Mouse (Mus musculus) hindbrain, embryonic 15.5 days (tissue): ENCODE data around the gene Gmfg. TPM values are rescaled to one million over a fixed set of nuclear protein-coding genes. Genes with fewer than 3 reads are reported as not detected.

Experiments used
- ATAC-seq: fragments of 200-750 bp; cut with Nextera tagmentation; 2 replicates; pipeline ENCODE4 v1.8.0; 2017; ENCODE audit warnings: low read depth, moderate number of reproducible peaks, moderate TSS enrichment; ENCODE audit not compliant: low FRiP score
- H3K27ac ChIP-seq: fragments of 300-500 bp; sonication (generic); replicated peaks from 2 replicates; pipeline ENCODE4 v1.5.1; 2015; ENCODE audit warnings: mild to moderate bottlenecking, inconsistent platforms
- H3K27me3 ChIP-seq: fragments of 300-500 bp; sonication (generic); 2 replicates; pipeline ENCODE4 v1.6.1; 2015; ENCODE audit warnings: control low read depth, inconsistent platforms
- H3K36me3 ChIP-seq: fragments of 300-500 bp; sonication (generic); 2 replicates; pipeline ENCODE4 v1.6.1; 2015; ENCODE audit warnings: control low read depth, inconsistent platforms
- H3K4me1 ChIP-seq: fragments of 300-500 bp; sonication (generic); replicated peaks from 2 replicates; pipeline ENCODE4 v1.6.1; 2015; ENCODE audit warnings: control low read depth, inconsistent platforms
- H3K4me2 ChIP-seq: fragments of 300-500 bp; sonication (generic); 2 replicates; pipeline ENCODE4 v1.6.1; 2015; ENCODE audit warnings: moderate library complexity, mild to moderate bottlenecking, inconsistent platforms
- H3K4me3 ChIP-seq: fragments of 300-500 bp; sonication (generic); 2 replicates; pipeline ENCODE4 v1.5.1; 2015; ENCODE audit warnings: mild to moderate bottlenecking, inconsistent platforms
- H3K9ac ChIP-seq: fragments of 300-500 bp; sonication (generic); 2 replicates; pipeline ENCODE4 v1.6.1; 2015; ENCODE audit warnings: inconsistent platforms
- H3K9me3 ChIP-seq: fragments of 300-500 bp; sonication (generic); 2 replicates; pipeline ENCODE4 v1.6.1; 2016; ENCODE audit warnings: control low read depth, inconsistent platforms
- WGBS: fragments of 180-500 bp; shearing (Covaris S2); methylation state at CpG from one replicate; pipeline ENCODE4 v1.1.7; 2015; 5-methylcytosine and 5-hydroxymethylcytosine counted together
- polyA plus RNA-seq: library from polyadenylated mRNA; unstranded; fragments of >200 nt; fragmentation: Nextera tagmentation; extraction: Ambion mirVana; gene quantifications from 2 replicates; pipeline ENCODE4 v1.2.1, GENCODE M21; 2015

The Gmfg gene
- polyA plus RNA-seq, 1 experiment from 2014 or later, result 4.1 TPM

DNA sequence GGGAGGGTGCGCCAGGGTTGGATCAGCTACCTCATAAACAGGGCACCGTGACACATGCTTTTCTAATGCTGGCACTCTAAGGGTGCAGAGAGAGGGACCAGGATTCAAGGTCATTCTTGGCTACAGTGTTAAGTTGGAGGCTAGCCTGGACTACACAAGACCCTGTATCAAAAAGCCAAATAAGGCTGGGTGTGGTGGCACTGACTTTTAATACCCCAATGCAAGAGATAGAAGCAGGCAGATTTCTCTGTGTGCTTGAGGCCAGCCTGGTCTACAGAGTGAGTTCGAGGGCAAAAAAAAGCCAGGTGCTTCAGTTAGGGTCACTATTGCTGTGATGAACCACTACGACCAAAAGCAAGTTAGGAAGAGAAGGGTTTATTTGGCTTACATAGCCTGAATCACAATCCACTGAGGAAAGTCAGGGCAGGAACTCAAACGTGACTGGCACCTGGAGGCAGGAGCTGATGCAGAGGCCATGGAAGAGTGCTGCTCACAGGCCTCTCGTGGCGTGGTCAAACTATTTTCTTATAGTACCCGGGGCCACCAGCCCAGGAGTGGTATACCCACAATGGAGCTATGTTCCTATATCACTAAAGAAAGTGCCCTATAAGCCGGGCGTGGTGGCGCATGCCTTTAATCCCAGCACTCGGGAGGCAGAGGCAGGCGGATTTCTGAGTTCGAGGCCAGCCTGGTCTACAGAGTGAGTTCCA is 4.7 kb downstream of the Gmfg start:
- no peak overlapping the region for H3K4me2 ChIP-seq
- H3K4me3 ChIP-seq, result no peak overlapping the region
- H3K27me3 ChIP-seq, result peaks cover 5% of the 10 kb centered on the region; the same call in 1 of the 2 replicates
- H3K9me3 ChIP-seq, result no peaks in the 10 kb centered on the region
- H3K27ac ChIP-seq, result no peak overlapping the region
- no peak overlapping the region for H3K9ac ChIP-seq
- H3K4me1 ChIP-seq, result peaks cover 8% of the 10 kb centered on the region
- 94% methylated on average over 13 of the region's 14 CpGs for WGBS
- H3K36me3 ChIP-seq, result no peaks in the 10 kb centered on the region
- no peak for ATAC-seq

DNA sequence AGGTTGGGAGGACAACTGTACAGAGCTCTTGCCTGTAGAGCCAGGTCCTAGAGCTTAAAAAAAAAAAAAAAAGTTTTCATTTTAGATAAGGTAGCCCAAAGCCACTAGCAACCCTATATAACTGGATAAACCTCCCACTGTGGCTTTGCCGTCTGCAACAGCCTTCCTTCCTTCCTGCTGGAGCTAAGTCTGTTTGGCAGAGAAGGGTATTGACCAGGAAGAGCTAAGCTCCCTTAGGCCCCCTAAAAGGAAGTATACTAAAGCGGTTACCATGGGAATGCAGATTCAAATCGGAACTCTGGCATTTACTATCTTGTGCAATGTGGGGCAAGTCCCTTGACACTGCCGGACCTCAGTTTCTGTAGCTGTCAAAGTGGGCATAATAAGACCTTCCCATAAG is 5.4 kb downstream of the Gmfg start:
- no peaks in the 10 kb centered on the region for H3K9me3 ChIP-seq
- no peak overlapping the region for H3K27ac ChIP-seq
- 47% methylated on average over 4 of the region's 4 CpGs for WGBS
- H3K4me3 ChIP-seq, result no peak overlapping the region
- H3K9ac ChIP-seq, result no peak overlapping the region
- no peaks in the 10 kb centered on the region for H3K36me3 ChIP-seq
- no peak overlapping the region for H3K4me2 ChIP-seq
- ATAC-seq, result no peak
- H3K4me1 ChIP-seq, result peaks cover 11% of the 10 kb centered on the region; the same call in 1 of the 2 replicates
- peaks cover 5% of the 10 kb centered on the region; the same call in 1 of the 2 replicates for H3K27me3 ChIP-seq

DNA sequence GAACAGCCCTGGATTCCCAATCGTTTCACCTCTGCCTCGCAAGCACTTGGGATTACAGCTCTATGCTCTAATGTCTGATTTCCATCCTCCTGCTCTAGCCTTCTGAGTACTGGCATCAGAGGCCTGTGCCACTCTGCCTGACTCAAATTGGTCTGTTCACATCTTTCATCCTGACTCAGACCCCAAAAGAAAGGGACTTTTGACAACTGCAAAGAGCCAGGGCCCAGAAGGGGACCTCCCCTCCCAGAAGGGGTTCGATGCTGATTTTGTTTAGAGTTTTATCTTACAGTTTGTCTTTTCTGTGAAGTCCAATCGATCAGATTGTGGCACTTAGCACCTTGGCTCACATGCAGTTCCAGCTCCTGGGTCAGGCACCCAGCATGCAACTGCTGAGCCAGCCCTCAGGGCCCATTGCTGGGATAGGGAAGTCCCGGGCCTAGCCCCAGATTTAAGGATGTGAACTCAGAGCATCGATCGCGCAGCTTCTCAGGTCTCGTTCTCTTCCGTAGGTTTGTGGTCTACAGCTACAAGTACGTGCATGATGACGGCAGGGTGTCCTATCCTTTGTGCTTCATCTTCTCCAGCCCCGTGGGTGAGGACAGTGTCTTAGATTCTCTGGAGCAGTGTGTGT is 7.2 kb downstream of the Gmfg start:
- Histone ChIP-seq H3K27me3 (peaks cover 5% of the 10 kb centered on the region; the same call in 1 of the 2 replicates), H3K9me3 (no peaks in the 10 kb centered on the region), H3K4me3 (no peak overlapping the region), H3K36me3 (no peaks in the 10 kb centered on the region), H3K4me2 (no peak overlapping the region), H3K9ac (no peak overlapping the region), H3K27ac (no peak overlapping the region), H3K4me1 (peaks cover 11% of the 10 kb centered on the region; the same call in 1 of the 2 replicates)
- no peak for ATAC-seq
- 87% methylated on average over 13 of the region's 13 CpGs for WGBS

DNA sequence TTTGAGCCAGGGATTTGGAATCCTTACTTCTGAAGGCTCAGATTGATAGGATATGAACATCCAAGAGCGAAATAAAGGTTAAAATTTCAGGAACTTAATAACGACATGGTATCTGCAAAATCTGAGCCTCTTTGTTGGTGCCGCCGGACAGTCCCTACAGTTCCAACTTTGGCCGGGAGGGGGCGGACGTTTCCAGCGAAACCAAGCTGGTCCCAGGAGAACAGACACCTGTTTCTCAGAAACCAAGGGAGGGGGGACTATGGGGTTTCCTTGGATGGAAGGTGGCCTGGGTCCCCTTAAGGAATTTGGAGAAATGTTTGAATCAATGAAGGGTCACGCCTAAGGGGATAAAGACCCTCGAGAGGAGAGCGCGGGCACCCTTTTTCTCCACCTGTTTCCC is 9.2 kb downstream of the Gmfg start:
- Histone ChIP-seq H3K9ac (no peak overlapping the region), H3K36me3 (no peaks in the 10 kb centered on the region), H3K9me3 (no peaks in the 10 kb centered on the region), H3K4me2 (no peak overlapping the region), H3K27me3 (peaks cover 5% of the 10 kb centered on the region; the same call in 1 of the 2 replicates), H3K4me1 (peaks cover 11% of the 10 kb centered on the region; the same call in 1 of the 2 replicates), H3K4me3 (no peak overlapping the region), H3K27ac (no peak overlapping the region)
- 9% methylated on average over 12 of the region's 12 CpGs for WGBS
- ATAC-seq, result no peak

DNA sequence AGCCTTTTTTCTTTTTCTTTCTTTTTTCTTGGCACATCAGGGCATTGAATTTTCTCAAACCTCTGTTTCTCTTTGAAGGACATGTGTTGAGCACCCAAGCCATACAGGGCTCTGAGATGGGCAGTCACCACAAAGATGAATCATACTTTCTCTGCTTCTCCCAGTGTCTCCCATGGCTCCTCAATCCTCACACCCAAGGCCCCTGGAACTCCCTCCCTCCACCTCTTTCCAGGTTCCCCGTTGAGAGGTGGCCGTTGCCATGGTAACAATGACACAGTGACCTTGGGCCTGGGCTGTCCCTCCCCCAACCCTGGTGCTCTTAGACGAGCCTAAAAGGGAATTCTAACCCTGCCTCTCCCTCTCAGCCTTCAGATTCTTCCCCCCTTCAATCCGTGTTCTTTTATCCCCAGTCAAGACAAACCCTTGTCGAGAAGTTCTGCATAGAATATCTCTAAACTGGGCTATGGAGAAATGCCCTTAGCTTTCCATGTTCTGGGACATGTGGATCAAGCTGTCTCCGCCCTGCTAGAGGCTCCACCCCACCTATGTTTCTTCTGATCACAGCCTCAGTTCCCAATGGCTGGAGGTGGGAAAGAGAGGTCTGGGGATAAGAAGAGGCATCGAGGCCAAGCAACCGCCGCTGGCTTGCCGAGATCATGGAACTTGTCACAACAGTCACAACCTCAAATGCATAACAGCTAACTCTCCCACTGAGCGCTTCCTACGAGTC is 10.0 kb downstream of the Gmfg start:
- H3K9ac ChIP-seq, result no peak overlapping the region

DNA sequence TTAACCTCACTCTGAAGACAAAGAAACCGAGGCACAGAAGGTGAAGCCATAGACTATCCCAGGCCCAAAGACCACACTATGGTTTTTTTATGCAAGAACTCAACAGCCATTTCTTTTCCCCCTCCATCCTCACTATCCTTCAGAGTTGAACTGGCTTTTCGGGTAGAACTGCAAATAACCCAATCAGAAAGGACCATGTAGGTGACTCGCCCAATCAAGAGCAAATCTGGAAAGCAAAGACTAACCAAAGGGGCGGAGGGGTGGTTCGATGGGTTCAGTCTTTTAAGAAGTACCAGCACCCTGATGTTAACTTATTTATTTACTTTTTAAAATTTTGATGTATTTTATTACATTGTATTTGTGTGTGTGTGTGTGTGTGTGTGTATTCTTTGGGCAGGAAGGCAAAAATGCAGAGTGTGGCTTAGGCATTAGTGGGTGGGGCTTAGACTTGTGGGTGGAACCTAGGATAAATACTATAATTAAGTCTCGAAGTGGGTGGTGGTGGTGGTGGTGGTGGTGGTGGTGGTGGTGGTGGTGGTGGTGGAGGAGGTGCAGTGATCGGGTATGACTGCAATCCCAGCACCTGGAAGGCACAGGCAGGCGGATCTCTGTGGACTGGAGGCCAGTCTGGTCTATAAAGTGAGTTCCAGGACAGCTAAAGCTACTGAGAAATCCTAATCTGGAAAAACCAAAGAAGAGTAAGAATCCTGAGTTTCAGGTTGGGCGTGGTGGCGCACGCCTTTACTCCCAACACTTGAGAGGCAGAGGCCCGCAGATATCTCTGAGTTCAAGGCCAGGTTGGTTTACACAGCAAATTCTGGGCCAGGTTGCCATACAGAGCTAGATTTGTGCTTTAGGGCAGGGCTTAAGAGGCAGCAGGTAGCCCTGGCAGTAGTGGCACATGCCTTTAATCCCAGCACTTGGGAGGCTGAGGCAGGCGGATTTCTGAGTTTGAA is 10.9 kb downstream of the Gmfg start:
- H3K9me3 ChIP-seq, result no peaks in the 10 kb centered on the region
- H3K4me1 ChIP-seq, result peaks cover 17% of the 10 kb centered on the region
- 67% methylated on average over 13 of the region's 13 CpGs for WGBS
- no peak overlapping the region for H3K9ac ChIP-seq
- ATAC-seq, result no peak
- no peaks in the 10 kb centered on the region for H3K36me3 ChIP-seq
- H3K4me3 ChIP-seq, result no peak overlapping the region
- peaks cover 5% of the 10 kb centered on the region; the same call in 1 of the 2 replicates for H3K27me3 ChIP-seq
- no peak overlapping the region for H3K4me2 ChIP-seq
- no peak overlapping the region for H3K27ac ChIP-seq

More for the DNA sequence above, 10.0 kb downstream of the Gmfg start:
- 16% methylated on average over 12 of the region's 12 CpGs for WGBS
- H3K27ac ChIP-seq, result no peak overlapping the region
- no peak for ATAC-seq
- no peaks in the 10 kb centered on the region for H3K36me3 ChIP-seq
- no peak overlapping the region for H3K4me3 ChIP-seq
- no peak overlapping the region for H3K4me2 ChIP-seq
- peaks cover 11% of the 10 kb centered on the region; the same call in 1 of the 2 replicates for H3K4me1 ChIP-seq
- H3K9me3 ChIP-seq, result no peaks in the 10 kb centered on the region
- peaks cover 5% of the 10 kb centered on the region; the same call in 1 of the 2 replicates for H3K27me3 ChIP-seq

DNA sequence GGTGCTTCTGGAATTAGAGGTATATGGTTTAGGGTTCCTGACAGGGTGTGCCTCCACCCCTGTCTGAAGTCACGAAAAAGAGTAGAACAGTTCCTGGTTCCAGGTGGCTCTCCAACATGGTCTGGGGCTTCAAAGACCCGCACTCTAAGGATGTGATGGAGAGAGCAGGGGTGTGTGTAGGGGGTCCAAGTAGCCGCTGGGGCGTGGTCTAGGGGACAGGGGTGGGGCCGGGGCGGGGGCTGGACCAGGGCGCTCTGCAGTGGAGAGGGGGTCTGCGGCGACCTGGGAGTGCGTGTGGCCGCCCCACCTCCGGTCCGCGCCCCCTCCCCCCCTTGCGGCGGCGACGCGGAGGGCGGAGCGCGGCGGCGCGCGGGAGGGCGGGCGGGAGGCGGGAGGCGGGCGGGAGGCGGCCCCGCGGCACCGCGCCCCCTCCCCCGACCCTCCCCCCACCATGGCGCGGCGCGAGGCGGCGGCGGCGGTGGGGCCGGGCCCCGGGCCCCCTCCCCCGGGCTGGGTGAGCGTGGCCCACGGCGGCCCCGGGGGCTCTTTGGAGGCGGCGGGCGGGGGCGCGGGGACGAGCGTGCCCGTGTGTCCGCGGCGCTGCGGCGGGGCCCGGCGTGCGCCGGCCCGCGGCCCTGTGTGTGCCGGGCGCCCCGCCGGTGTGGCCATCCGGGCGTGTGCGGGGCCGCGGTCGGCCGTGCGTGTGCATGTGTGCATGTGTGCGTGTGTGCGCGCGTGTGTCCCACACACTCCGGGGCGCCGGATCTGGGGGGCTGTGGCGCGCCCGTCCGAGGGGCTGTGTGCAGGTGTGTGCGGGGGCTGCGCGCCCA is 14.5 kb downstream of the Gmfg start, which contains the start of gene Lrfn1:
Gene Lrfn1, plus strand, starts transcription at position 450 of the 830 bp plus-strand sequence.
- 1% methylated on average over 15 of the region's 97 CpGs for WGBS
- peak within 1 kb of the TSS; percentile 98 for H3K9ac ChIP-seq
- no peaks in the 10 kb centered on the region for H3K9me3 ChIP-seq
- H3K4me1 ChIP-seq, result peaks cover 25% of the 10 kb centered on the region
- peak within 1 kb of the TSS; percentile 81 for H3K27ac ChIP-seq
- no peaks in the 10 kb centered on the region for H3K27me3 ChIP-seq
- H3K36me3 ChIP-seq, result peaks cover 23% of the 10 kb centered on the region
- ATAC-seq, result peak; percentile 81
- H3K4me3 ChIP-seq, result peak within 1 kb of the TSS; percentile 88
- H3K4me2 ChIP-seq, result peak within 1 kb of the TSS; percentile 75

DNA sequence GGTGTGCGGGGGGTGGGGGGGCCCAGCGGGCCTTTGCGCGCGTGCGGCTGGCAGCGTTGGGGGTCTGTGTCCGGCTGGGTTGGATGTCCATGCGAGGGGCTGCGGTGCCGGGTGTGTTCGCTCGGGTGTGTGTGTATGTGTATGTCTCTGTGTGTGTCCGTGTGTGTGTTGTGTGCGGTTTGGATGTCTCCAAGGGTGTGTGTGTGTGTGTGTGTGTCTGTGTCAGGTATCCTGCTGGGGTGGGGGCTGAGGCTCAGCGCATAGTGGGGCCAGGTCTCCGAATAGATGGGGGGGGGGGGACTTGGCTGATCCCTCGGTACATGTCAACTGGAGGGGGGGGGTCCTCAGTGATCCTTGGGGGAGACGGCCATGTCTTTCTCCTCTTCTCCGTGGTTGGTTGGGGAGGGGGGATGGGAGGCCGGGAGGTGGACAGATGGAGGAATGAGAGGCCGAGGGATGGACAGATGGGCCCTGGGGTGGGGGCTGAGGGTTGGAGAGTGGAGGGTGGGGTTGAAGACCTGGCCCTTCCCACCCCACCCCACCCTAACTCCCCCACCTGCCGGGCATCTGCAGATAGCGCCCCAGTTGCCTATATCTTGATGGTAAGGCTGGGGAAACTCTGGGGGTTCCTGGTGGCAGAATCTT is 15.2 kb downstream of the Gmfg start:
- peaks cover 30% of the 10 kb centered on the region for H3K36me3 ChIP-seq
- no peaks in the 10 kb centered on the region for H3K27me3 ChIP-seq
- peak overlapping the region; percentile 81 for H3K27ac ChIP-seq
- H3K9ac ChIP-seq, result peak overlapping the region; percentile 98
- ATAC-seq, result peak; percentile 40
- 2% methylated on average over 23 of the region's 24 CpGs for WGBS
- H3K4me1 ChIP-seq, result peaks cover 17% of the 10 kb centered on the region
- H3K9me3 ChIP-seq, result no peaks in the 10 kb centered on the region
- peak overlapping the region; percentile 75 for H3K4me2 ChIP-seq
- H3K4me3 ChIP-seq, result peak overlapping the region; percentile 88

DNA sequence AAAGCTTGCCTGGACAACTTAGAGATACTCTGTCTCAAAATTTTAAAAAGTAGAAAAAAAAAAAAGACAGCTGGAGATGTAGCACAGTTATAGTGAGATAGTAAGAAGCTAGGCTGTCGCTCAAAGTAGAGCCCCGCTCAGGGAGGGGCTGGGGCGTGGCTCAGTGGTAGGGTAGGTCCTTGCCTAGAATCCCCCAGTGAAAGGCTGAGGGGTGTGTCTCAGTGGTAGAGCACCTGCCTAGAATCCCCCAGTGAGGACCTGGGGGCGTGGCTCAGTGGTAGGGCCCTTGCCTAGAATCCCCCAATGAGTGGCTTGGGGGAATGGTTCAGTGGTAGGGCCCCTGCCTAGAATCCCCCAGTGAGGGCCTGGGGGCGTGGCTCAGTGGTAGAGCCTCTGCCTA is 23.1 kb downstream of the Gmfg start:
- Histone ChIP-seq H3K27ac (no peak overlapping the region), H3K27me3 (no peaks in the 10 kb centered on the region), H3K9ac (no peak overlapping the region), H3K4me1 (peaks cover 23% of the 10 kb centered on the region), H3K4me2 (no peak overlapping the region), H3K9me3 (no peaks in the 10 kb centered on the region), H3K36me3 (peaks cover 66% of the 10 kb centered on the region), H3K4me3 (no peak overlapping the region)
- WGBS, result 92% methylated on average over 5 of the region's 5 CpGs
- no peak for ATAC-seq

DNA sequence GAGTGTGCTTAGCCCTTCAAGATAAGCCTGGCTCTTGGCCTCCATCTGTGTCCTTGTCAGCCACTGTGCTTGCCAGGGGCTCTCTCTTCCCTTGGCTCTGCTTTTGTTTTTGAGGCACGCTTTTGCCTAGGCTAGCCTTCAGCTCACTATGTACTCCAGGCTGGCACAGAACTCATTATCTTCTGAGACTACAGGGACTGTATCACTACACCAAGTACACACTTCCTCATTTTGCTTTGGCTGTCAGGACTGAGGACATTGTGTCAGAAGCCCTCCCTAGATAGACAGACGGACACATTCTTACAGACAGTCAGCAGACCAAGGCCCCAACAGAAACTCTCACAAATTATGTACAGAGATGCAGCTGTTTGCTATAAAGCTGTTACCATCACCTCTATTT is 25.5 kb downstream of the Gmfg start:
- ATAC-seq, result no peak
- peaks cover 59% of the 10 kb centered on the region for H3K36me3 ChIP-seq
- H3K4me2 ChIP-seq, result no peak overlapping the region
- H3K9ac ChIP-seq, result no peak overlapping the region
- no peak overlapping the region for H3K4me3 ChIP-seq
- no peaks in the 10 kb centered on the region for H3K9me3 ChIP-seq
- WGBS, result 96% methylated on average over 2 of the region's 2 CpGs
- 0 out of 2 replicates have a peak, but pooled peaks cover 3% of the 10 kb centered on the region for H3K27me3 ChIP-seq
- H3K4me1 ChIP-seq, result peaks cover 34% of the 10 kb centered on the region
- no peak overlapping the region for H3K27ac ChIP-seq
